Mouse (Mus musculus): Measurements from ENCODE around the gene Tyw1. TPM values are rescaled to one million over a fixed set of nuclear protein-coding genes. Genes with fewer than 3 reads are reported as not detected.
"Not testable (repeated sequence)": the region's sequence is repeated elsewhere in the genome, so short reads cannot be mapped to it uniquely, and the experiment has no call there.

The Tyw1 gene
- polyA plus RNA-seq, 1 experiment from 2014 or later, result 17.7 TPM

GRCm38 (mm10) chr5:130226790-130227189, 28.6 kb upstream of the Tyw1 start:
- 90% methylated on average over 3 of the region's 3 CpGs for WGBS
- ATAC-seq (replicated peaks; ENCODE audit: extremely low read depth, insufficient read depth, low FRiP score), result no peak
- no peaks in the 10 kb centered on the region for H3K27me3 ChIP-seq (ENCODE audit: control insufficient read depth, insufficient read depth, low read length)
- no peak overlapping the region for H3K4me3 ChIP-seq (ENCODE audit: low read length)
- H3K27ac ChIP-seq (ENCODE audit: low read length), result no peak overlapping the region
- H3K9me3 ChIP-seq (replicated peaks; ENCODE audit: control insufficient read depth, low read length), result no peaks in the 10 kb centered on the region
- no peak overlapping the region for H3K4me2 ChIP-seq (ENCODE audit: low read depth, low read length)
- H3K4me1 ChIP-seq (ENCODE audit: control insufficient read depth, insufficient read depth, low read length), result peaks cover 12% of the 10 kb centered on the region
- peaks cover 15% of the 10 kb centered on the region for H3K36me3 ChIP-seq (ENCODE audit: control insufficient read depth, insufficient read depth)
- no peak overlapping the region for H3K9ac ChIP-seq (ENCODE audit: low read length)

- H3K9ac ChIP-seq (ENCODE audit: low read length), result no peak overlapping the region
- H3K4me2 ChIP-seq (ENCODE audit: low read depth, low read length), result no peak overlapping the region
- peaks cover 28% of the 10 kb centered on the region for H3K36me3 ChIP-seq (ENCODE audit: control insufficient read depth, insufficient read depth)
- no peaks in the 10 kb centered on the region for H3K27me3 ChIP-seq (ENCODE audit: control insufficient read depth, insufficient read depth, low read length)
- no peak overlapping the region for H3K27ac ChIP-seq (ENCODE audit: low read length)
- H3K4me1 ChIP-seq (ENCODE audit: control insufficient read depth, insufficient read depth, low read length), result peaks cover 10% of the 10 kb centered on the region
- H3K4me3 ChIP-seq (ENCODE audit: low read length), result no peak overlapping the region
- WGBS, result 63% methylated on average over 4 of the region's 4 CpGs
- no peaks in the 10 kb centered on the region for H3K9me3 ChIP-seq (replicated peaks; ENCODE audit: control insufficient read depth, low read length)
- ATAC-seq (replicated peaks; ENCODE audit: extremely low read depth, insufficient read depth, low FRiP score), result no peak
Observed at GRCm38 (mm10) chr5:130228120-130228519, 27.3 kb upstream of the Tyw1 start.

GRCm38 (mm10) chr5:130236302-130236701, 19.1 kb upstream of the Tyw1 start:
- H3K4me3 ChIP-seq (ENCODE audit: low read length), result no peak overlapping the region
- H3K4me2 ChIP-seq (ENCODE audit: low read depth, low read length), result no peak overlapping the region
- 91% methylated on average over 8 of the region's 8 CpGs for WGBS
- no peaks in the 10 kb centered on the region for H3K27me3 ChIP-seq (ENCODE audit: control insufficient read depth, insufficient read depth, low read length)
- H3K4me1 ChIP-seq (ENCODE audit: control insufficient read depth, insufficient read depth, low read length), result no peaks in the 10 kb centered on the region
- H3K9me3 ChIP-seq (replicated peaks; ENCODE audit: control insufficient read depth, low read length), result no peaks in the 10 kb centered on the region
- H3K9ac ChIP-seq (ENCODE audit: low read length), result no peak overlapping the region
- H3K36me3 ChIP-seq (ENCODE audit: control insufficient read depth, insufficient read depth), result peaks cover 84% of the 10 kb centered on the region
- no peak for ATAC-seq (replicated peaks; ENCODE audit: extremely low read depth, insufficient read depth, low FRiP score)
- no peak overlapping the region for H3K27ac ChIP-seq (ENCODE audit: low read length)

- WGBS, result 90% methylated on average over 7 of the region's 7 CpGs
- H3K4me1 ChIP-seq (ENCODE audit: control insufficient read depth, insufficient read depth, low read length), result no peaks in the 10 kb centered on the region
- no peaks in the 10 kb centered on the region for H3K9me3 ChIP-seq (replicated peaks; ENCODE audit: control insufficient read depth, low read length)
- no peak overlapping the region for H3K4me3 ChIP-seq (ENCODE audit: low read length)
- no peak overlapping the region for H3K27ac ChIP-seq (ENCODE audit: low read length)
- no peak overlapping the region for H3K9ac ChIP-seq (ENCODE audit: low read length)
- no peak overlapping the region for H3K4me2 ChIP-seq (ENCODE audit: low read depth, low read length)
- no peaks in the 10 kb centered on the region for H3K27me3 ChIP-seq (ENCODE audit: control insufficient read depth, insufficient read depth, low read length)
- H3K36me3 ChIP-seq (ENCODE audit: control insufficient read depth, insufficient read depth), result peaks cover 79% of the 10 kb centered on the region
- ATAC-seq (replicated peaks; ENCODE audit: extremely low read depth, insufficient read depth, low FRiP score), result no peak
Observed at GRCm38 (mm10) chr5:130239236-130239635, 16.2 kb upstream of the Tyw1 start.

DNA sequence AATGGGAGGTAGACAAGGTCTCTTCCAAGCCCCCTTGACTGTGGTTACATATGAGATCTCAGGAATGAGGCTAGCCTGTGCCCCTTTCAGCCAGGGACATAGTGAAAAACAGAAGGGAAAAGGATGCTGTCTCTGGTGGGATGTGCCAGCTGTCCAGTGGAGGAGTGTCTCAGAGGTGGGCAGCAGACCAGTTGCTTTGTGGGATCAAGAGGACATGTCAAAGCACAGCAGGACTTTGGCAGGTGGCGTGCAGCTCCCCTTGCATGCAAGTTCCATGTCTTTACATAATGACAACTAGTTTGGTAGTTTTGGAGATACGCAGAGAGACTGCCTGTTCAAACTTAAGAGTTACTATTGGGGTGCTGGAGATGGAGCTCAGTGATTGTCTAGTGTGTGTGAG, 15.6 kb upstream of the Tyw1 start:
- no peak for ATAC-seq (replicated peaks; ENCODE audit: extremely low read depth, insufficient read depth, low FRiP score)

DNA sequence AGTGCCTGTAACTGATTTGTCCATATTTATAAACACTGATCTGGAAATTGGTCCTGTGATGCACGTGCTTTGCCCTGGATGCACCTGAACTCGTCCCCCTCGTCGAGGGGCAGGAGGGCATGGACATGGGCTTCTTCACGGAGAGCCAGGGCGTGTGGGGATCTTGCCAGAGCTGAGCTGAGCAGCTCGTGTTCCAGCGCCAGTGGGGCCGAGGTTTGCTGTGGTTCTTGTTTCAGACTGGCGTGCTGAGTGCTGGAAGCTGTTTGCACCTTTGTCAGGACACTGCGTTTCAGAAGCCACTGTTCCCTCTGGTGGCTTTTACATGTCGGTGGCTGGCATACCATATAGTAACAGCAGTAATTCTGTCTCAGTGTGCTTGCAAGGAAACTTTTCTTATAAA, 14.0 kb upstream of the Tyw1 start:
- Histone ChIP-seq H3K9ac (ENCODE audit: low read length) (no peak overlapping the region), H3K27me3 (ENCODE audit: control insufficient read depth, insufficient read depth, low read length) (no peaks in the 10 kb centered on the region), H3K27ac (ENCODE audit: low read length) (no peak overlapping the region), H3K36me3 (ENCODE audit: control insufficient read depth, insufficient read depth) (peaks cover 80% of the 10 kb centered on the region), H3K4me3 (ENCODE audit: low read length) (no peak overlapping the region), H3K4me2 (ENCODE audit: low read depth, low read length) (no peak overlapping the region), H3K4me1 (ENCODE audit: control insufficient read depth, insufficient read depth, low read length) (no peaks in the 10 kb centered on the region), H3K9me3 (replicated peaks; ENCODE audit: control insufficient read depth, low read length) (no peaks in the 10 kb centered on the region)
- ATAC-seq (replicated peaks; ENCODE audit: extremely low read depth, insufficient read depth, low FRiP score), result no peak
- WGBS, result 85% methylated on average over 12 of the region's 12 CpGs

More for the DNA sequence above, 15.6 kb upstream of the Tyw1 start:
- H3K9ac ChIP-seq (ENCODE audit: low read length), result no peak overlapping the region
- no peak overlapping the region for H3K4me3 ChIP-seq (ENCODE audit: low read length)
- H3K4me1 ChIP-seq (ENCODE audit: control insufficient read depth, insufficient read depth, low read length), result no peaks in the 10 kb centered on the region
- no peak overlapping the region for H3K4me2 ChIP-seq (ENCODE audit: low read depth, low read length)
- H3K27ac ChIP-seq (ENCODE audit: low read length), result no peak overlapping the region
- no peaks in the 10 kb centered on the region for H3K27me3 ChIP-seq (ENCODE audit: control insufficient read depth, insufficient read depth, low read length)
- WGBS, result 96% methylated on average over 2 of the region's 2 CpGs
- H3K9me3 ChIP-seq (replicated peaks; ENCODE audit: control insufficient read depth, low read length), result no peaks in the 10 kb centered on the region
- H3K36me3 ChIP-seq (ENCODE audit: control insufficient read depth, insufficient read depth), result peaks cover 80% of the 10 kb centered on the region

GRCm38 (mm10) chr5:130247823-130248222, 7.6 kb upstream of the Tyw1 start:
- Histone ChIP-seq H3K4me2 (ENCODE audit: low read depth, low read length) (no peak overlapping the region), H3K4me3 (ENCODE audit: low read length) (no peak overlapping the region), H3K9me3 (replicated peaks; ENCODE audit: control insufficient read depth, low read length) (no peaks in the 10 kb centered on the region), H3K9ac (ENCODE audit: low read length) (no peak overlapping the region), H3K27ac (ENCODE audit: low read length) (no peak overlapping the region), H3K36me3 (ENCODE audit: control insufficient read depth, insufficient read depth) (peaks cover 87% of the 10 kb centered on the region), H3K27me3 (ENCODE audit: control insufficient read depth, insufficient read depth, low read length) (no peaks in the 10 kb centered on the region), H3K4me1 (ENCODE audit: control insufficient read depth, insufficient read depth, low read length) (no peaks in the 10 kb centered on the region)
- WGBS, result 63% methylated on average over 5 of the region's 5 CpGs
- no peak for ATAC-seq (replicated peaks; ENCODE audit: extremely low read depth, insufficient read depth, low FRiP score)

GRCm38 (mm10) chr5:130254164-130255016, 1.0 kb upstream of the Tyw1 start:
- Histone ChIP-seq H3K9ac (ENCODE audit: low read length) (peak overlapping the region; percentile 96), H3K27ac (ENCODE audit: low read length) (peak overlapping the region; percentile 93), H3K27me3 (ENCODE audit: control insufficient read depth, insufficient read depth, low read length) (no peaks in the 10 kb centered on the region), H3K4me3 (ENCODE audit: low read length) (peak overlapping the region; percentile 90), H3K9me3 (replicated peaks; ENCODE audit: control insufficient read depth, low read length) (no peaks in the 10 kb centered on the region), H3K4me2 (ENCODE audit: low read depth, low read length) (peak overlapping the region; percentile 78), H3K36me3 (ENCODE audit: control insufficient read depth, insufficient read depth) (peaks cover 37% of the 10 kb centered on the region), H3K4me1 (ENCODE audit: control insufficient read depth, insufficient read depth, low read length) (peaks cover 16% of the 10 kb centered on the region)
- WGBS, result 8% methylated on average over 19 of the region's 19 CpGs
- no peak for ATAC-seq (replicated peaks; ENCODE audit: extremely low read depth, insufficient read depth, low FRiP score)

DNA sequence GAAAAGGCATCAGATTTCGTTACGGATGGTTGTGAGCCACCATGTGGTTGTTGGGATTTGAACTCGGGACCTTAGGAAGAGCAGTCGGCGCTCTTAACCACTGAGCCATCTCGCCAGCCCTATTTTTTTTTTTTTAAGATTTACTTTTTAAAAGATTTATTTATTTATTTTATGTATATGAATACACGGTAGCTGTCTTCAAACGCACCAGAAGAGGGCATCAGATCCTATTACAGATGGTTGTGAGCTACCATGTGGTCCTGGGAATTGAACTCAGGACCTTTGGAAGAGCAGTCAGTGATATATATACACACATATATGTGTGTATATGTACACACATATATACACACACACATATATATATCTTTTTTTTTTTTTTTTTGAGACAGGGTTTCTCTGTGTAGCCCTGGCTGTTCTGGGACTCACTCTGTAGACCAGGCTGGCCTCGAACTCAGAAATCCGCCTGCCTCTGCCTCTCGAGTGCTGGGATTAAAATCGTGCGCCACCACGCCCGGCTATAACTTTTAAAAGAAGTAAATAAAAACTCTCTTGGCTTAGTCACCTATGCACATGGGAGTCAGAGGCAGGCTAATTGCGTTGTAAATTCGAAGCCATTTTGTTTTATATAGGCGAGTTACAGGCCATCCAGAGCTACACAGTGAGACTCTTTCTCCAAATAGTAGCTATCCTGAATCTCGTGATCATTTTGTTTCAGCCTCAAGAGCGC, 543 bp downstream of the Tyw1 start:
- Histone ChIP-seq H3K27ac (ENCODE audit: low read length) (peak overlapping the region; percentile 82), H3K36me3 (ENCODE audit: control insufficient read depth, insufficient read depth) (peaks cover 22% of the 10 kb centered on the region), H3K4me3 (ENCODE audit: low read length) (peak overlapping the region; percentile 90), H3K9ac (ENCODE audit: low read length) (peak overlapping the region; percentile 53), H3K4me1 (ENCODE audit: control insufficient read depth, insufficient read depth, low read length) (peaks cover 16% of the 10 kb centered on the region), H3K4me2 (ENCODE audit: low read depth, low read length) (peak overlapping the region; percentile 78)
- not testable (repeated sequence) for ATAC-seq (replicated peaks; ENCODE audit: extremely low read depth, insufficient read depth, low FRiP score); H3K27me3 ChIP-seq (ENCODE audit: control insufficient read depth, insufficient read depth, low read length); H3K9me3 ChIP-seq (replicated peaks; ENCODE audit: control insufficient read depth, low read length)
- 27% methylated on average over 20 of the region's 20 CpGs for WGBS

Data from heart, embryonic 16.5 days (tissue).